Mouse (Mus musculus): ENCODE data around the gene Prr22.

The Prr22 gene

GRCm38 (mm10) chr17:56808518-56808917 lies 38.5 kb downstream of the Prr22 start:
- DNase-seq (ENCODE audit: low spot score) = no peak

DNA sequence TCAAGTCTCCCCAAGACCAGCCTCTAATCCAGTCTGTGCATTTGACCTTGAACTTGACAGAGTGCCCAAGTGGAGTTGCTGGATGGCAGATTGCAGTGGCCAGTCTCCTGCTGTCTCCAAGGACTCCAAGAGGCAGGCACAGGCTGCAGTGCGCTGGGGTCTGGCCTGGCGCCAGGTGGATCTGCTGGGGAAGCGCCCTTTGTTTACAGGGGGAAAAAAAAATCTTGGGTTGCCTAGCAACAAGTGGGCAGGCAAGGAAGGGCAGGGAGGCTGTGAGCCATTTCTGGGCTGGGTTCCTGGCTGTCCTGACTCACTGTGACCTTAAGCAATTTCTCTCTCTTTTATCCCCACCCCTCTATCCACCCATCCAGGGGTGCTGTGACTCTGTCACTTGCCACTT lies 40.2 kb downstream of the Prr22 start:
- DNase-seq (ENCODE audit: low spot score) = peak; percentile 82

DNA sequence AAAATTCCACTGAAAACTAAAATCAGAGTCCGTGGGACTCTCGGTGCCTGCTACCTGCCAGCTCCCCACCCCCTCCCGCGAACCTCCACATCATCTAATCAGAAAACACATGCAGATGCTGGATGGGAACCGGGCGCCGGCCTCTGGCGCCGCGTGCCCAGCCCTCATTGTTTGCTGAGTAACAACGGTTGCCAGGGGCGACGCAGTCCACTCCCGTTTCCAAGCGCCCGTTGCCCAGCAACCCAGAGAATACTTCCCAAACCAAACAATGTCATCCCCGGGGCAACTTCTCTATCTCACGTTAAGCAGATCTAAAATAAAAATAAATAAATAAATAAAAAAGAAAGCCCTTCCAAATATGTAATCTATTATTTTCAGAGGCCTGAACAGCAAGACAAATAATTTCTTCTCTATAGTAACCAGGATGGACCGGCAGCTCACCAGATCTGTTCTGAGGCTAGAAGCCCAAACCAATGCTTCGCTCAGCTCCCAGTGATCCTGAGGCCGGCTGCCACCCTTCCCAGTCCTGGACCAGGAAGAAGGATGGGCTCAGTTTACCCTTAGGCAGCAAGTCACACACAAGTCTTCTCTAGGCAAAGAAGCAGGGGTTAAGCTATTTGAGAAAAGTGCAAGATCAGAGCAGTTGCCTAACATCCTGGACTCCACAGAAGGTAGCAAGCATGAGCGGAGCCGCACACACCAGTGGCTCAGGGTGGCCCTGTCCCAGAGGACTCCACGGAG lies 44.4 kb downstream of the Prr22 start:
- peak; percentile 49 for DNase-seq (ENCODE audit: low spot score)

GRCm38 (mm10) chr17:56815057-56815345 lies 45.0 kb downstream of the Prr22 start:
- DNase-seq (ENCODE audit: low spot score) = no peak

DNA sequence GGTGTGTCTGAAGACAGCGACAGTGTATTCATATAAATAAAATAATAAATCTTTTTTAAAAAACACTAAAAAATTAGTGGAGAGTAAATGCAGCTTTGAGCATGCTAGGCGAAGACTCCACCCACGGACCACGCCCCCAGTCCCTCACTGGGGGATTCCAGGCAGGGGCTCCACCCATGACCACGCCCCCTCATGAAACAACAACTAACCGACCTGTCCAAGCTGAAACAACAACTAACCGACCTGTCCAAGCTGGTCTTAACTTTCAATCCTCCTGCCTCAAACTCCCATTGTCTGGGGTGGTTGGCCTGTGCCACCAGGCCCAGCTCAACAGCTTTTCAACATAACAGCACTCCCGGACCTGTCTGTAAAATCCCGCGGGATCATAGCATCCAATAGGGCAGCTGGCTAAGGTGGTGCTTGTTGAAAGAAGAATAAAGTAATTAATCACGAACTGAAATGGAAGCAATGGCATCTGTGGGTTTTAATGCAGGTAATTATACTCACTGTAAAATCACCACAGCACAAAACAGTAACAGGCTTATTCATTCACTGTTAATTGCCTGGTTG lies 48.1 kb downstream of the Prr22 start:
- DNase-seq (ENCODE audit: low spot score) = no peak

- DNase-seq (ENCODE audit: low spot score) = no peak
These were observed 49.0 kb downstream of the Prr22 start for GRCm38 (mm10) chr17:56819032-56819545.

GRCm38 (mm10) chr17:56819694-56820111 lies 49.7 kb downstream of the Prr22 start:
- DNase-seq (ENCODE audit: low spot score) = no peak
